Mouse (Mus musculus): ENCODE measurements around the gene Creb5. TPM values are rescaled to one million over a fixed set of nuclear protein-coding genes. Genes with fewer than 3 reads are reported as not detected.

Gene Creb5
- polyA plus RNA-seq, 1 experiment from 2014 or later: 7.7 TPM

- no peak for ATAC-seq (ENCODE audit: low read depth)
- no peaks in the 10 kb centered on the region for H3K27me3 ChIP-seq (ENCODE audit: control insufficient read depth, insufficient read depth, low read length)
- no peaks in the 10 kb centered on the region for H3K36me3 ChIP-seq (ENCODE audit: control insufficient read depth, insufficient read depth, low read length)
- no peak overlapping the region for H3K4me3 ChIP-seq (ENCODE audit: low read depth, low read length)
- H3K9me3 ChIP-seq (ENCODE audit: control insufficient read depth, low read length): no peaks in the 10 kb centered on the region
- H3K4me2 ChIP-seq (ENCODE audit: low read depth, low read length): no peak overlapping the region
- H3K27ac ChIP-seq (ENCODE audit: low read depth, low read length): no peak overlapping the region
- peaks cover 8% of the 10 kb centered on the region; the same call in 1 of the 2 replicates for H3K4me1 ChIP-seq (ENCODE audit: control insufficient read depth, insufficient read depth, low read length)
- H3K9ac ChIP-seq (replicated peaks; ENCODE audit: low read depth, low read length): no peak overlapping the region
- WGBS: 89% methylated on average over 5 of the region's 5 CpGs
Measured at GRCm38 (mm10) chr6:53626044-53626443, 339.0 kb downstream of the Creb5 start.

DNA sequence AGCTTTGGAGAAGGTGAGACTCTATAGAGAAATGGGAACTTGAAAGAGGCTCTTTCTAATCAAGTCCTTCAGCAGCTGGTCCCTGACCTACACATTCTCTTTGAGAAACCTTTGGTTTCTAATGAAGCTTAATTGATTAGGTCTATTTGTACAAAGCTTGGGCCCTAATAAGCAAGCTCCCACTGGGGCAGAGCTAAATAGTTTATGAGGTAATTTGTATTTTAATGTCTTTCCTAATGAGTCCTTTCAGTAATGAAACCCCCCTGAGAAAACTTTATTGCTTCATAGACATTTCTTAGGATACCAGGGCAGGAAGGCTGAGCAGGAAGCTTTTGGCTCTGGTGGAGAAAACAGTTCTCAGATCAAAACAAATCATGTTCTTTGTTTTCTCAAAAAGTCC is 341.6 kb downstream of the Creb5 start:
- H3K36me3 ChIP-seq (ENCODE audit: control insufficient read depth, insufficient read depth, low read length): no peaks in the 10 kb centered on the region
- no peaks in the 10 kb centered on the region for H3K9me3 ChIP-seq (ENCODE audit: control insufficient read depth, low read length)
- no peak overlapping the region for H3K9ac ChIP-seq (replicated peaks; ENCODE audit: low read depth, low read length)
- no peak overlapping the region for H3K4me3 ChIP-seq (ENCODE audit: low read depth, low read length)
- peaks cover 8% of the 10 kb centered on the region; the same call in 1 of the 2 replicates for H3K4me1 ChIP-seq (ENCODE audit: control insufficient read depth, insufficient read depth, low read length)
- H3K27me3 ChIP-seq (ENCODE audit: control insufficient read depth, insufficient read depth, low read length): no peaks in the 10 kb centered on the region
- H3K27ac ChIP-seq (ENCODE audit: low read depth, low read length): no peak overlapping the region
- ATAC-seq (ENCODE audit: low read depth): no peak
- no peak overlapping the region for H3K4me2 ChIP-seq (ENCODE audit: low read depth, low read length)

DNA sequence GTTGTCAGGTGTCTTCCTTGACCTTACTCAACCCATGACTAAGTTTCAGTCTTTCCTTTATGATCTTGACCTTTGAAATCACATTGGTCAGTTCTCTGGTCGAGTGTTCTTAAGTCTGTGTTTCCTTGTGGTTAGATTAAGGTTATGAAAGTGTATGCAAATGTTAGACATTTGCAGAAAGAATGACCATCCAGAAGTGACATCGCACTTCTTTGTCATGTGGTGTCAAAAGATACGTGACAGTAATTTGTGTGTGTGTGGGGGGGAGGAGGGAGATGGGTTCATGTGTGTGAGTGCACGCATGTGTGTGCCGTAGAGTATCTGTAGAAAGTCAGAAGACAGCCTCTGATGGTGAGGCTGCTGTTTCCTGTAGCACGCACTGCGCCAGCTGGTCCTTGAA is 348.4 kb downstream of the Creb5 start:
- Histone ChIP-seq H3K27me3 (ENCODE audit: control insufficient read depth, insufficient read depth, low read length) (no peaks in the 10 kb centered on the region), H3K4me2 (ENCODE audit: low read depth, low read length) (no peak overlapping the region), H3K9ac (replicated peaks; ENCODE audit: low read depth, low read length) (no peak overlapping the region), H3K36me3 (ENCODE audit: control insufficient read depth, insufficient read depth, low read length) (no peaks in the 10 kb centered on the region), H3K4me3 (ENCODE audit: low read depth, low read length) (no peak overlapping the region), H3K27ac (ENCODE audit: low read depth, low read length) (no peak overlapping the region), H3K9me3 (ENCODE audit: control insufficient read depth, low read length) (no peaks in the 10 kb centered on the region), H3K4me1 (ENCODE audit: control insufficient read depth, insufficient read depth, low read length) (no peaks in the 10 kb centered on the region)
- 91% methylated on average over 7 of the region's 7 CpGs for WGBS
- ATAC-seq (ENCODE audit: low read depth): no peak

DNA sequence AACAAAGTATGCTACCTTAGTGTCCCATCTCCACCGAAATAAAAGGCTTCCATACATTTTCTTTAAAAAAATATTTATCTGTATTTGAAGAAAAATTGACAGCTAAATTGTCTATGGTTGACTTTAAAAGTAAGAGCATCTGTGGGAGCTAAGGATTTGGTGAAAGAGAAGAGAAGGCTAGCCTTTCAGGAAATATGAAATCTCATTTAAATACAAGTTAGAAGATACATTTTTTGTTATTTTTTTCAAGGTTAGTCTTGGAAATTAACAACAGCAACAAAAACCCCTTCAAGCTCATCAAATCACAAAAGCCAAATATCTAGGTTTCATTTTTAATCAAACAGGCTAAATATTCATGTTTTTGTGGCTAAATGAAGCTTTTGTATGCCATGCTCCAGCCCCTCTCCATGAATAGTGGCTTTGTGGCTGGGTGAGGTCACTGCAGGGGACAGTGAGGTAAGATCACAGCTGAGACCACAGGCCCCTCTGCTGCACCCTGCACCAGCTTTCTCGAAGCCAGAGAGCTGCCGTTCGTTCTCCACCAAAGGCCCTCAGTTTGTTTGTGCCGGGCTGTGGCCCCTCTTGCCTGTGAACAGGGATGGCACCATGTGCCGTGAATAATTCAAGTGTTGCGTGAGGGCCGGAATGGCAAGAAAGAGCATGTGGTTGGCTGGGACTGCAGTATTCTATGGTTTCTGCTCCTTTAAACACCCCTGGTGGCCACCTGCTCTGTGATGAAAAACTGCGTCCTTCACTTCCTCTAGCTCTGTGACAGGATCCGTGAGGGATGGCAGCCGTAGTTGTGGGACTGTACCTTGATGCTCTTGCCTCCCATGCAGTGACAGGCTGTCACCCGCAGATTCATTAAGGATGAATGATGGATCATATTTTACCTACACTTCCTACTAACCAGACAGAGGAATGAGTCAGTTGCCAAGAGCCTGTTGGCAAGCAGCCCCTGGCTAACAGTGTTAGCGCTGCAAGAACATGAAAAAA is 350.6 kb downstream of the Creb5 start:
- Histone ChIP-seq H3K4me1 (ENCODE audit: control insufficient read depth, insufficient read depth, low read length) (no peaks in the 10 kb centered on the region), H3K27ac (ENCODE audit: low read depth, low read length) (peak overlapping the region; percentile 44; the same call in 1 of the 2 replicates), H3K36me3 (ENCODE audit: control insufficient read depth, insufficient read depth, low read length) (no peaks in the 10 kb centered on the region), H3K4me3 (ENCODE audit: low read depth, low read length) (no peak overlapping the region), H3K9ac (replicated peaks; ENCODE audit: low read depth, low read length) (no peak overlapping the region), H3K27me3 (ENCODE audit: control insufficient read depth, insufficient read depth, low read length) (no peaks in the 10 kb centered on the region), H3K9me3 (ENCODE audit: control insufficient read depth, low read length) (no peaks in the 10 kb centered on the region), H3K4me2 (ENCODE audit: low read depth, low read length) (no peak overlapping the region)
- ATAC-seq (ENCODE audit: low read depth): peak; percentile 56; the same call in 1 of the 2 replicates
- 53% methylated on average over 13 of the region's 13 CpGs for WGBS

DNA sequence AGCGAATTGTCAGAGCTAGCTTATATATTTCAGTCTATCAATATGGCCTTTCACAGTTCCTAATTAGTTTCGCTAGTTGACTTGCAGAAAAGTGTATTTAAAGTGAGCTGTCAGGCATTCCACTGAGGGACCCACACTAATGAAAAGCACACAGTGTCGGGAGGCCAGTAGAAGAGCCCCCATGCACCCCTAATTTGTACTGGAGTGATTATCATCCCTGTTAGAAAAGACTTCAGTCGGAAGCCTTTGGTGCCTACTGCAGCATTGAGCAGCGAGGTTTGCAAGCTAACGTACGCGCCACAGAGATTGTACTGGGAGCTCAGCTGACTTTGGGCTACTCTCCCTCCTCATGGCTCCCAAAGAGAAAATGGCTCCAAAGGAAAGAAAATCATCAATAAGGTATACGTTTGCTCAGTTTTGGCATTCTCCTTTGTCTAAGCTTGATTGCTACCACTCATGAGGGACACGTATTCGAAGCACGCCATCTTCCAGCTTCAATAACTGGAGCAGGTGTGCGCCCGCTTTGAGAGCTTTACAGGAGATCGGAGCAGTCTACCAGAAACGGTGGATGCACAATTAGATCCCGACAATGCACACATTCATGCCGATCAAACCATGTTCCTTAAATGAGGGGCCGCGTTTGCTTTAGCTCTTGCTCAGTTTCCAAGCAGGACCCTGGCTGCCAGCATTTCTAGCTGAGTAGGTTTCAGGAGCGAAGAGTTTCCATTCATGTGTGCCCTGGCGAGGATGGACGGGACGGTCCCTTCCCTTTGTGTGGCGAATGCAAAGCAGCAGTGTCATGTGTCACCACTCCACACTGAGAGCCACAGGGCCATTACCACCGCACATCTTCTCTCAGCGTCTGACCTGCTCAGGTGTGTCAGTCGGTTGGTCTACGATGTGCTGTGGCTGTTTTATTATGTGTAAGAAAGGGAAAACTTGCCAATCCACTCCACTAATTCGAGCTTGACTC is 354.8 kb downstream of the Creb5 start:
- ATAC-seq (ENCODE audit: low read depth): no peak
- no peaks in the 10 kb centered on the region for H3K27me3 ChIP-seq (ENCODE audit: control insufficient read depth, insufficient read depth, low read length)
- H3K9me3 ChIP-seq (ENCODE audit: control insufficient read depth, low read length): no peaks in the 10 kb centered on the region
- no peak overlapping the region for H3K9ac ChIP-seq (replicated peaks; ENCODE audit: low read depth, low read length)
- H3K36me3 ChIP-seq (ENCODE audit: control insufficient read depth, insufficient read depth, low read length): no peaks in the 10 kb centered on the region
- H3K4me3 ChIP-seq (ENCODE audit: low read depth, low read length): no peak overlapping the region
- 0 out of 2 replicates have a peak, but pooled peaks cover 2% of the 10 kb centered on the region for H3K4me1 ChIP-seq (ENCODE audit: control insufficient read depth, insufficient read depth, low read length)
- WGBS: 69% methylated on average over 30 of the region's 30 CpGs
- H3K4me2 ChIP-seq (ENCODE audit: low read depth, low read length): no peak overlapping the region
- no peak overlapping the region for H3K27ac ChIP-seq (ENCODE audit: low read depth, low read length)

- H3K27ac ChIP-seq (ENCODE audit: low read depth, low read length): no peak overlapping the region
- no peaks in the 10 kb centered on the region for H3K27me3 ChIP-seq (ENCODE audit: control insufficient read depth, insufficient read depth, low read length)
- 0 out of 2 replicates have a peak, but pooled peaks cover 2% of the 10 kb centered on the region for H3K4me1 ChIP-seq (ENCODE audit: control insufficient read depth, insufficient read depth, low read length)
- H3K36me3 ChIP-seq (ENCODE audit: control insufficient read depth, insufficient read depth, low read length): no peaks in the 10 kb centered on the region
- 82% methylated on average over 7 of the region's 7 CpGs for WGBS
- H3K4me2 ChIP-seq (ENCODE audit: low read depth, low read length): no peak overlapping the region
- ATAC-seq (ENCODE audit: low read depth): no peak
- no peaks in the 10 kb centered on the region for H3K9me3 ChIP-seq (ENCODE audit: control insufficient read depth, low read length)
- no peak overlapping the region for H3K4me3 ChIP-seq (ENCODE audit: low read depth, low read length)
- no peak overlapping the region for H3K9ac ChIP-seq (replicated peaks; ENCODE audit: low read depth, low read length)
Measured at GRCm38 (mm10) chr6:53642826-53643356, 355.8 kb downstream of the Creb5 start.

- H3K27me3 ChIP-seq (ENCODE audit: control insufficient read depth, insufficient read depth, low read length): no peaks in the 10 kb centered on the region
- H3K27ac ChIP-seq (ENCODE audit: low read depth, low read length): no peak overlapping the region
- H3K36me3 ChIP-seq (ENCODE audit: control insufficient read depth, insufficient read depth, low read length): no peaks in the 10 kb centered on the region
- H3K4me1 ChIP-seq (ENCODE audit: control insufficient read depth, insufficient read depth, low read length): 0 out of 2 replicates have a peak, but pooled peaks cover 2% of the 10 kb centered on the region
- no peaks in the 10 kb centered on the region for H3K9me3 ChIP-seq (ENCODE audit: control insufficient read depth, low read length)
- no peak overlapping the region for H3K4me3 ChIP-seq (ENCODE audit: low read depth, low read length)
- no peak for ATAC-seq (ENCODE audit: low read depth)
- no peak overlapping the region for H3K4me2 ChIP-seq (ENCODE audit: low read depth, low read length)
- H3K9ac ChIP-seq (replicated peaks; ENCODE audit: low read depth, low read length): no peak overlapping the region
- WGBS: 68% methylated on average over 5 of the region's 5 CpGs
Measured at GRCm38 (mm10) chr6:53643481-53643880, 356.4 kb downstream of the Creb5 start.

- Histone ChIP-seq H3K9ac (replicated peaks; ENCODE audit: low read depth, low read length) (no peak overlapping the region), H3K4me2 (ENCODE audit: low read depth, low read length) (no peak overlapping the region), H3K4me1 (ENCODE audit: control insufficient read depth, insufficient read depth, low read length) (0 out of 2 replicates have a peak, but pooled peaks cover 2% of the 10 kb centered on the region), H3K27ac (ENCODE audit: low read depth, low read length) (no peak overlapping the region), H3K9me3 (ENCODE audit: control insufficient read depth, low read length) (no peaks in the 10 kb centered on the region), H3K27me3 (ENCODE audit: control insufficient read depth, insufficient read depth, low read length) (no peaks in the 10 kb centered on the region), H3K36me3 (ENCODE audit: control insufficient read depth, insufficient read depth, low read length) (no peaks in the 10 kb centered on the region), H3K4me3 (ENCODE audit: low read depth, low read length) (no peak overlapping the region)
- 41% methylated on average over 6 of the region's 6 CpGs for WGBS
- no peak for ATAC-seq (ENCODE audit: low read depth)
Measured at GRCm38 (mm10) chr6:53644056-53644455, 357.0 kb downstream of the Creb5 start.

All from neural tube, embryonic 14.5 days (tissue).